Mouse (Mus musculus) heart, adult 18-20 months (tissue): ENCODE data around the gene Gm11232. TPM values are rescaled to one million over a fixed set of nuclear protein-coding genes. Genes with fewer than 3 reads are reported as not detected.

ENCODE experiments used
- DNase-seq, 2 experiments: peaks; one replicate each; pipeline ENCODE4 v3.0.0; 2021 to 2022; ENCODE audit warnings: mixed read lengths in 1 of 2
- long read RNA-seq, 2 experiments: library from polyadenylated mRNA; stranded (forward); transcript quantifications; one replicate each; pipeline ENCODE4 v2.0.0; 2021
- total RNA-seq, 2 experiments: library from RNA; stranded (reverse); gene quantifications; 2 replicates each; pipeline ENCODE4 v1.2.3; 2021

The Gm11232 gene
- total RNA-seq: not detected
- long read RNA-seq, experiment 1: 0 reads
- long read RNA-seq, experiment 2: 0 reads

GRCm38 (mm10) chr4:71757865-71758264 lies at the start of gene Gm11232:
Gm11232 (minus strand) TSS chr4:71757965.
- DNase-seq: no peak

GRCm38 (mm10) chr4:71805977-71806534 lies 48.3 kb upstream of the Gm11232 start:
- DNase-seq: peak in 1 of 2 experiments; percentile 4

- no peak for DNase-seq
These were observed 7.8 kb upstream of the Gm11232 start for GRCm38 (mm10) chr4:71765529-71765928.

GRCm38 (mm10) chr4:71765071-71765470 lies 7.3 kb upstream of the Gm11232 start:
- no peak for DNase-seq

DNA sequence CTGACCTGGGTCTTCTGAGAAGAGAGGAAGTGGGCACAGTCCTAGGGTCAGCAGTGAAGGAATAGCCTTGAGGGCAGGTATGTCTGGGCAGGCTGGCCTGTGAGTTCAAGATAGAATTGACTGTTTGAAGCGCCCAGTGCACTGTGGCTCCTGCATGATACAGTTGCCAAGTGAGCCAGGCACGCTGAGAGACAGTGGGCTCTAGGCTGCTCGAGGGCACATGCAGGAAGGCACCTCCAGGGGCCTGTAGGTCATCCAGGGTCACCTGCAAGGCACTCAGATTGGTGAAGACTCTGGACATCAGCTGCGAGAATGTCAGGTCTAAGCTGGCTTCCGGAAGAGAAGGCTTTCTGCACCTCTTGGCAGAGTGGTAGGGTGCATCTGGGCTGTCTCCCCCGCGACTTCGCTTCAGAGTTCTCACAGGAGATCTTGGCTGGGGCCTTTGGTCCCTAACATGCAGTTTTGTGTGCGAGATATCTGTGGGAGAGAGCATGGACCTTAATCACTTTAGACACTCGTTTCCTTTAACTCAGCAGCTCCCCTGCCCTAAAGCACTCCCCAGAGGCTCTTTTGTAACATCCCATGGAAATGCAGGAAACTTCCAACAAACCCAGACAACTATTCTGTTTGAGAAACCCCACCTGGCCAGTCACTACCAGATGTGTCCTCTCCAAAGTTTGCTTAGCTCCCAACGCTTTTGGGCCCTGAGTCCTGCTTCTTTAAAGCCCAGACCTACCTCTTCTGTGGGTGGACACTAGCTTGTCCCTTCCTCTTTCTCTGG lies 1.1 kb downstream of the Gm11232 start:
- DNase-seq: peak; percentile 4 to 9

- no peak for DNase-seq
These were observed 12.0 kb downstream of the Gm11232 start for GRCm38 (mm10) chr4:71745741-71746140.

DNA sequence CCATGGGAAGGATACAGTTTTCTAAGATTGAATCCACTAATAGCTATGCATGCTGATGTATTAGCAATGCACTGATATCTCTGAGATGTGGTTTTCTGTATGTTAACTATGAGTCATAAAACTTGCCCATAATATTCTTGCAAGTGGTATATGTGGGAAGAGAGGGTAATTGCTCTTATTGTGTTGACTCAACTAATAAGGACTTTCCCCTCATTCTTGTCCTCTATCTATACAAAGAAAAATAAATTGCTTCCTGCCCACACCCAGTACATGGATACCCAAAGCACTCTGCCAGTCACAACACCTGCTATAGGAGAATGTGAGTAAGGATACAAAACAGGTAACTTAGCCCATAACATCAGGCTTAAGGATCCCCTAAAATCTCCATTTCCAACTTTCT lies 21.2 kb downstream of the Gm11232 start:
- DNase-seq: no peak

DNA sequence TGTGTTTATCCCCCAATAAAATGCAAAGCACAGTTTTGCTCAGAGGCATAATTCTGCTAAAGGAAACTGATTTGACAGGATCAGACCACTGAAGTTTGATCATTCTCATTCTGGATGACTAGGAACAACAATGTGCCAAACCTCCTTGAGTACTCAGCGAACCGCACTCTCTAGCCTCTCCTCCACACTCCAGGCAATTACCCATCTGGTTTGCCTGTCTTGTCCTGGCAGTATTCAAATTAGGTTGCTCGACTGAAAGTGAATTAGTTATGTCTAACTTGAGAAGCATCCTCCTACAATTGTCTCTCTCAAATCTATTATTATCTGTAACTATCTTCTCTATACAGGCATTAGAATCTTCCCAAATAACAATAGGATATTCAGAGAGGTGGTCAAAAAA lies 22.5 kb downstream of the Gm11232 start:
- no peak for DNase-seq

GRCm38 (mm10) chr4:71729401-71729800 lies 28.4 kb downstream of the Gm11232 start:
- DNase-seq: no peak

DNA sequence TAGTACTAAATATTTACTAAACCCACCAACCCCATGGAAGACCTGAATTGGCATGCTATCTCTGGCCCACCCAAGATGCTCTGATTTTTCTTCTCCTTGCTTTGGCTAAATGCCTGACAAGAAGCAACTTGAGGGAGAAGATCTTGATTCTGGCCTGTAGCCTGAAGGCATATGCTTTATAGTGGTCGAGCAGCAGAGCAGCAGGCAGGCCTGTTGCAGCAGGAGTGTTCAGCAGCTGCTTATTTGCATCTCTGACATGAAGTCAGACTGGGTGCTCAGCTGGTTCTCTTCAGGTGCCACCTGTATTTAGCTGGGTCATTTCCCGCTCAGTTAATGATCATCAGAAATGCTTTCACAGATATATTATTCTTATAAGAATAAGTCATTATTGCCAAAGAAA lies 30.2 kb downstream of the Gm11232 start:
- DNase-seq: no peak

DNA sequence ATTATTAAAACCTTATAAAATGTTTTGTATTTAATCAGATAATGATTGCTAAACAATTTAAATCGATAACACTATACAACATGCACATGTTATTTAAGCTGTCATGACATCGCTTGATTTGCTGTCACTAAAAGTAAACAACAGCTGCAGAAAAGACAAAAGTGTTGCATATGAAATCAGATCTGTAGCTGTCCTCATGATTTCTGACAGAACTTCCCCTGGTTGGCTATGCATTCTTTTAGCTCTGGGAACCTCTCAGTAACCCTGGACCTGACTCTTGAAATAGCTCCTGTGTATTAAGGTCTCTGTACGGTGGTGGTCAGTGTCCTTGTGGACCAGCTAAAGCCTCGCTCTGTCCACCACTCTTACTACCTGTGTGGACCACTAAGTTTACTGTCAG lies 30.7 kb downstream of the Gm11232 start:
- DNase-seq: no peak

DNA sequence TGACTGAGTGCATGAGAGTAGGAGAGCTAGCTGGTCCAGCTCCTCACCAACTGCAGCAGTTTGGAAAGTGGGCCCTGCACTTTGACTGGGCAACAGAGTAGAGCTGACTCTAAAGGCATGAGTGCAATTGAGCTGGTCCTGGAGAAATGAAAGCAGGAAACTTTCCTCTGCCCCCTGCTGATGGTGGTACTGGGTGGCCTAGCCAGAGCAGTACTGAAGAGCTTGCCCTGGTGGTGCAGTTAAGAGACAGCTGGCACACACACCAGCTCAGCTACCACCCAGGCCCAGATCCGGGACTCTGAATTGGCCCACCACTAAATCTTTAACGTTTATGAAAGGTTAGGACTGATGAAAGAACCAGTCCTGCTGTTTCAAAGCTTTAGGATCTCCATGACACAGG lies 31.9 kb downstream of the Gm11232 start:
- no peak for DNase-seq
